Mouse (Mus musculus): ENCODE results near the gene C130032M10Rik.

- no peak for TF ChIP-seq POLR2A (IDR thresholded peaks at IDR 0.05; ENCODE audit: insufficient read depth, low read depth, low read length)
- no peak for TF ChIP-seq CTCF (IDR thresholded peaks at IDR 0.05; ENCODE audit: insufficient read depth, low read depth, low read length)
Observed at GRCm38 (mm10) chr9:114501913-114502312, 13.6 kb upstream of the C130032M10Rik start.
